Mouse (Mus musculus): ENCODE measurements at regions not wholly inside any gene's neighbourhood (a gene's known extent, or its start where the extent isn't known, plus 50 kb on each side); places are given as distances from the start of the nearest gene placed in this dataset.

DNA sequence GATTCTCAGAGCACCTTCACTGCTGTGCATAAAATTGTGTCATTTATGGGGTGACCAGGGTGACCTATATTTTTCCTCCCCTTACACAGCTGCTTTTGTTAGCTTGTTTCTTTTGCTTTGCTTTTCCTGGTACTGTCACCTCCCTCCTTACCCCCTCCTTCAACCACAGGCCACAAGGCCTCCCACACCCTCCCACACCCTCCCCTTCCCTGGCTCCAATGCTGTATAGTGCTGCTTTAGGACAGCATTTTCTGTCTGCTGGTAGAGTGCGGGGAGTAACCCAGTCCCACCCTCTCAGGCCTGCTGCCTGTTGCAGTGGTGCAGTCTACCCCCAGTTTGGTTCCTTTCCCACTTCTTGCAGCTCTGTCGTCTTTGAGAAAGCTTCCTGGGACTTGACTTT lies 209.5 kb downstream of the Dcdc2c start:
- Histone ChIP-seq H3K4me1 (ENCODE audit: control insufficient read depth, insufficient read depth, low read length) (no peaks in the 10 kb centered on the region), H3K4me3 (ENCODE audit: low read depth, low read length) (no peak overlapping the region), H3K9ac (ENCODE audit: low read length) (no peak overlapping the region), H3K27me3 (ENCODE audit: control insufficient read depth, insufficient read depth, low read length) (no peaks in the 10 kb centered on the region), H3K9me3 (ENCODE audit: control insufficient read depth, low read length) (no peaks in the 10 kb centered on the region), H3K27ac (ENCODE audit: low read depth, low read length) (no peak overlapping the region), H3K36me3 (ENCODE audit: control insufficient read depth, insufficient read depth, low read length) (no peaks in the 10 kb centered on the region), H3K4me2 (no peak overlapping the region)
- no peak for ATAC-seq (ENCODE audit: low FRiP score)
- 70% methylated on average over 2 of the region's 2 CpGs for WGBS
- DNase-seq (ENCODE audit: low spot score, missing footprints), result no peak

DNA sequence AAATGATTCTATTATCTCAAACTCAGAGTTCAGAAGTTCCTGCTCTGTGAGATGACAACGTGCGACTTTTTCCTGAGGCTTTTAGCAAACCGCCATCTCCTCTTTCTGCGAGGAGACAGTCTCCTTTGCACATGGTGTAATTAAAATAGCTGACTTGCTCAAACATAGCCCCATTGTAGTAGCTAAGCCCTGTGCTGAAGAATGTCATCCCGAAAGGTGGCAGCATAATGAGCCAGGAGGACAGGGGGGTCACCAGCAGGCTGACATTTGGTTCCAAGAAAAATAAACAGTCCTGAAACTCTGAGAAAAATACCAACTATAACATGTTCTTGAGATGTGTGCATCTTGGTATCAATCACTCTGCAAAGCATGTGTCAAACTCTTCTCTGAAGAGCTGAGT lies 219.6 kb downstream of the Dcdc2c start:
- Histone ChIP-seq H3K9ac (ENCODE audit: low read length) (no peak overlapping the region), H3K27ac (ENCODE audit: low read depth, low read length) (no peak overlapping the region), H3K36me3 (ENCODE audit: control insufficient read depth, insufficient read depth, low read length) (no peaks in the 10 kb centered on the region), H3K27me3 (ENCODE audit: control insufficient read depth, insufficient read depth, low read length) (no peaks in the 10 kb centered on the region), H3K4me1 (ENCODE audit: control insufficient read depth, insufficient read depth, low read length) (peaks cover 3% of the 10 kb centered on the region; the same call in 1 of the 2 replicates), H3K9me3 (ENCODE audit: control insufficient read depth, low read length) (no peaks in the 10 kb centered on the region), H3K4me3 (ENCODE audit: low read depth, low read length) (no peak overlapping the region), H3K4me2 (no peak overlapping the region)
- no peak for ATAC-seq (ENCODE audit: low FRiP score)
- WGBS, result 37% methylated on average over 5 of the region's 5 CpGs
- DNase-seq (ENCODE audit: low spot score, missing footprints), result no peak

DNA sequence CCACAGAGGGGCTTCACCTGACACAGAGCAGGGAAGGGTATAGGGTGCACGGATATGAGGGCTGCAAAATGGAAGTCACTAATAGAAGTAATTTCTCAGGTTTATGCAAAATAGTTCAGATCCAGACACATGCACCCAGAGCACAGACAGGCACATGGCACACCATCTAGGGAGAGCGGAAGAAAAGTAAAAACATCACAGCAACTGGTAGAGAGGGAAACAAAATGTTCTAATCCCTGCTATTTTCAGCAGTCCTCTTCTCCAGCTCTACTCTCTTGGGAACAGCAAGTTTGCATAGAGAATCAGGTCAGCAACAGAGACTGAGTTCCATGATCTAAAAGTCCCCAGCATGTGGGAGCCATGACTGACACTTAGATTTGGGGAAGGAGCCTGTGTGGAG lies 220.4 kb downstream of the Dcdc2c start:
- no peak for DNase-seq (ENCODE audit: low spot score, missing footprints)
- no peaks in the 10 kb centered on the region for H3K36me3 ChIP-seq (ENCODE audit: control insufficient read depth, insufficient read depth, low read length)
- no peak overlapping the region for H3K4me3 ChIP-seq (ENCODE audit: low read depth, low read length)
- no peak overlapping the region for H3K9ac ChIP-seq (ENCODE audit: low read length)
- no peak for ATAC-seq (ENCODE audit: low FRiP score)
- H3K27me3 ChIP-seq (ENCODE audit: control insufficient read depth, insufficient read depth, low read length), result no peaks in the 10 kb centered on the region
- no peak overlapping the region for H3K27ac ChIP-seq (ENCODE audit: low read depth, low read length)
- H3K9me3 ChIP-seq (ENCODE audit: control insufficient read depth, low read length), result no peaks in the 10 kb centered on the region
- 80% methylated on average over 2 of the region's 2 CpGs for WGBS
- H3K4me1 ChIP-seq (ENCODE audit: control insufficient read depth, insufficient read depth, low read length), result peaks cover 3% of the 10 kb centered on the region; the same call in 1 of the 2 replicates
- H3K4me2 ChIP-seq, result no peak overlapping the region

DNA sequence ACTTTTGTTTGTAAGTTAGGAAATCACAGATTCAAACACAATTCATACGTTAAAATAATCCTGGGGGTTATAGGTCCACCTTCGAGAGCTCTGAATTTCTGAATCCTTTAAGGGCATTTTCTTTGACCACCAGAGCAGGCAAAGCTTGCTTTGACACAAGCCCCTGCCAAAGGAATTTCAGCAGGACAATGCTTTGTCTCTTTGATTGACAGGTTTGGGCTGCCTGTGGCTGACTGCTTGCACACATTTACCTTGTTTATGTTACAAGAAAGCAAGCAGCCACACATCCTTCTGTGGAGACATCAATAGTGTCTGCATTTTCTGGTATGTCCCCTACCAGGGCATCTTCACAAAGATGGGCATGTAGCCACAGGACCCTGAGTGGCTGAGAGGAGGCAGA lies 228.5 kb downstream of the Dcdc2c start:
- H3K9me3 ChIP-seq (ENCODE audit: control insufficient read depth, low read length), result no peaks in the 10 kb centered on the region
- no peak overlapping the region for H3K4me3 ChIP-seq (ENCODE audit: low read depth, low read length)
- WGBS, result 11% methylated on average over 2 of the region's 2 CpGs
- H3K9ac ChIP-seq (ENCODE audit: low read length), result no peak overlapping the region
- no peaks in the 10 kb centered on the region for H3K36me3 ChIP-seq (ENCODE audit: control insufficient read depth, insufficient read depth, low read length)
- H3K27me3 ChIP-seq (ENCODE audit: control insufficient read depth, insufficient read depth, low read length), result no peaks in the 10 kb centered on the region
- DNase-seq (ENCODE audit: low spot score, missing footprints) (peak; percentile 84), ATAC-seq (ENCODE audit: low FRiP score) (no peak)
- 0 out of 2 replicates have a peak, but pooled peaks cover 3% of the 10 kb centered on the region for H3K4me1 ChIP-seq (ENCODE audit: control insufficient read depth, insufficient read depth, low read length)
- H3K27ac ChIP-seq (ENCODE audit: low read depth, low read length), result no peak overlapping the region
- no peak overlapping the region for H3K4me2 ChIP-seq

DNA sequence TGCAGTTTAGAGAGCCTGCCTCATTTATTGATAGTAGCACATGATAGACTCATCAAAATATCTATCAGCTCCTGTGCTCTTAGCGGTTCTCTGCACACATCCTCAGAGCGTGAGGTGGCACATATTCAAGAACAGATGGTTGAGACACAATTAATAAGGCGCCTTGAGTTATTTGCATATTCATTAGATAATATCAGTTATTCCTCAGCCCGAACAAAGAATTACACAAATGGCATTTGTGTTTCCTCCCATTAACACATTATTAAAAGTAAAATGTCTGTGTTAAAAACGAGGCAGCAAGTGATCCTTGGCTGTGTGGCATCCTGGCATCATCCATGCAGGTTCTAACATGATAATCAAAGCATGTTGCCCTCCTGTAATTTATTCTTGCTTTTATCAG lies 243.0 kb downstream of the Dcdc2c start:
- no peaks in the 10 kb centered on the region for H3K27me3 ChIP-seq (ENCODE audit: control insufficient read depth, insufficient read depth, low read length)
- no peak overlapping the region for H3K4me3 ChIP-seq (ENCODE audit: low read depth, low read length)
- ATAC-seq (ENCODE audit: low FRiP score) (no peak), DNase-seq (ENCODE audit: low spot score, missing footprints) (no peak)
- no peaks in the 10 kb centered on the region for H3K4me1 ChIP-seq (ENCODE audit: control insufficient read depth, insufficient read depth, low read length)
- no peaks in the 10 kb centered on the region for H3K36me3 ChIP-seq (ENCODE audit: control insufficient read depth, insufficient read depth, low read length)
- no peak overlapping the region for H3K27ac ChIP-seq (ENCODE audit: low read depth, low read length)
- no peak overlapping the region for H3K4me2 ChIP-seq
- H3K9me3 ChIP-seq (ENCODE audit: control insufficient read depth, low read length), result no peaks in the 10 kb centered on the region
- no peak overlapping the region for H3K9ac ChIP-seq (ENCODE audit: low read length)
- 75% methylated on average over 5 of the region's 5 CpGs for WGBS

DNA sequence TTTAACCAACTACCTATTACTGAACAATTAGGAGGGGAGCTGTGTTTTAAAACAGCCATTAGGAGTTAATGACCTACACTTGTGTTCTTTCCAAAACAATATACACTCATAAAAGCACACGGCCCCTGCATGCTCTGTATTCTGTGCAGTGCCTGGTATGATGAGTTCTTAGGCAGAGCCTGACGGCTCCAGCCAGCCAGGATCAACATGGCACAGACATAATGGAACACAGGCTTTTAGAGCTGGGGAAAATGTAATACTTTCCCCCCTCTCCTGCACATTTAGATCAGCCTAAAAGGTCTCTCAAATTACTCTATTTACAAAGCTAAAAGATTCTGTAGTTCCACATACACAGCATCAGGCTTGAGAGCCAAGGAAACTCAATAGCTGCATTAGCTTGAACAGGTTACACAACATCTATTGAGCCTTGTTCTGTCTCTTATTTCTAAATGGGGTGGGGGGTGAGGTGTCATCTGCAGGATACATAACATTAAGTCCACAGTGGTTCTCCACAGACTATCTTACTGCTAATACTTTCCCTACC lies 250.1 kb downstream of the Dcdc2c start:
- no peak overlapping the region for H3K4me2 ChIP-seq
- H3K27me3 ChIP-seq (ENCODE audit: control insufficient read depth, insufficient read depth, low read length), result no peaks in the 10 kb centered on the region
- H3K36me3 ChIP-seq (ENCODE audit: control insufficient read depth, insufficient read depth, low read length), result no peaks in the 10 kb centered on the region
- no peak for ATAC-seq (ENCODE audit: low FRiP score)
- no peak overlapping the region for H3K4me3 ChIP-seq (ENCODE audit: low read depth, low read length)
- no peaks in the 10 kb centered on the region for H3K9me3 ChIP-seq (ENCODE audit: control insufficient read depth, low read length)
- DNase-seq (ENCODE audit: low spot score, missing footprints), result no peak
- 87% methylated on average over 2 of the region's 2 CpGs for WGBS
- no peaks in the 10 kb centered on the region for H3K4me1 ChIP-seq (ENCODE audit: control insufficient read depth, insufficient read depth, low read length)
- no peak overlapping the region for H3K27ac ChIP-seq (ENCODE audit: low read depth, low read length)
- H3K9ac ChIP-seq (ENCODE audit: low read length), result no peak overlapping the region

DNA sequence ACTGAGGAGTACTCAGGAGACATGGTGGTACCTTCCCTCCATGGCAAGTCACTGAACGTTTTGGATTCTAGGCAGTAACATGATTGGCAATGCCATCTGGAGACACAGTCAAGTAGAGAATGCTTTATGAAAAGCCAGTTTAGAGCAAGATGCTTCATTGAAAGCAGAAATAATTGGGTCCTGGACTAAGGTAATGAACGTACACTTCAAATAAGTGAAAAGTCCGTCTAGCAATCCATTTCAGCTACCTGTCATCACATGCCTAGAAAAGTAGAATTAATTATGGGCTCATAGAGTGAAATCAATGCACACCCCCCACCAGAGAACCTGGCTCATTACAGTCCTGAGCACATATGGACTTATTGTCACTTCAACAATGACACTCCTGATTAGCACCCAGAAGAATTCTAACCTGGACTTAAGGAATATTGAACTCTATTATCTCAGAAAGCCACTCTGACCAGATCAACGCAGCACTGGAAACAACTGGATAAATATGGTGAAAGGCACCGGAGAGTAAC lies 263.8 kb downstream of the Dcdc2c start:
- Histone ChIP-seq H3K9ac (ENCODE audit: low read length) (no peak overlapping the region), H3K9me3 (ENCODE audit: control insufficient read depth, low read length) (no peaks in the 10 kb centered on the region), H3K36me3 (ENCODE audit: control insufficient read depth, insufficient read depth, low read length) (no peaks in the 10 kb centered on the region), H3K4me3 (ENCODE audit: low read depth, low read length) (no peak overlapping the region), H3K4me1 (ENCODE audit: control insufficient read depth, insufficient read depth, low read length) (no peaks in the 10 kb centered on the region), H3K4me2 (no peak overlapping the region), H3K27ac (ENCODE audit: low read depth, low read length) (no peak overlapping the region), H3K27me3 (ENCODE audit: control insufficient read depth, insufficient read depth, low read length) (no peaks in the 10 kb centered on the region)
- 77% methylated on average over 5 of the region's 5 CpGs for WGBS
- ATAC-seq (ENCODE audit: low FRiP score) (no peak), DNase-seq (ENCODE audit: low spot score, missing footprints) (no peak)

DNA sequence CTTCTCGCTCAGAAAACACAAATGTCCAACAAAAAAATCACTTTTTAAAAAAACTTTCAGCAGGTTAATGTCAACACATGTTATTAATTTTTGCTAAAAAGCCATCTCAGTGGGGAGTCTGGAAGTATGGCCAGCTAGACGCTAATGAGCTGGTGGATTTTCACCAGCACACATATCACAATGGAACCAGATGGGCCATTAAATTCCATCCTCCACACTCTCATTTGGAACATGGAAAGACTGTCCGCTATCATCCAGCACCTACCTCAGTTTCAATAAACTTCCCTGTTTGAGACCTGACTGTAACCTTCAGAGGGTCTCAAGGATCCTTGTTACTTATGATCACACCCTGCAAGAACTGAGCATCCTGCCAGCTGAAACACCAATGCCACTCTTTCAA lies 296.7 kb downstream of the Dcdc2c start:
- no peaks in the 10 kb centered on the region for H3K9me3 ChIP-seq (ENCODE audit: control insufficient read depth, low read length)
- H3K4me2 ChIP-seq, result no peak overlapping the region
- no peaks in the 10 kb centered on the region for H3K4me1 ChIP-seq (ENCODE audit: control insufficient read depth, insufficient read depth, low read length)
- no peaks in the 10 kb centered on the region for H3K36me3 ChIP-seq (ENCODE audit: control insufficient read depth, insufficient read depth, low read length)
- ATAC-seq (ENCODE audit: low FRiP score) (no peak), DNase-seq (ENCODE audit: low spot score, missing footprints) (no peak)
- WGBS, result 70% methylated on average over 3 of the region's 3 CpGs
- no peak overlapping the region for H3K9ac ChIP-seq (ENCODE audit: low read length)
- no peaks in the 10 kb centered on the region for H3K27me3 ChIP-seq (ENCODE audit: control insufficient read depth, insufficient read depth, low read length)
- H3K4me3 ChIP-seq (ENCODE audit: low read depth, low read length), result no peak overlapping the region
- no peak overlapping the region for H3K27ac ChIP-seq (ENCODE audit: low read depth, low read length)

DNA sequence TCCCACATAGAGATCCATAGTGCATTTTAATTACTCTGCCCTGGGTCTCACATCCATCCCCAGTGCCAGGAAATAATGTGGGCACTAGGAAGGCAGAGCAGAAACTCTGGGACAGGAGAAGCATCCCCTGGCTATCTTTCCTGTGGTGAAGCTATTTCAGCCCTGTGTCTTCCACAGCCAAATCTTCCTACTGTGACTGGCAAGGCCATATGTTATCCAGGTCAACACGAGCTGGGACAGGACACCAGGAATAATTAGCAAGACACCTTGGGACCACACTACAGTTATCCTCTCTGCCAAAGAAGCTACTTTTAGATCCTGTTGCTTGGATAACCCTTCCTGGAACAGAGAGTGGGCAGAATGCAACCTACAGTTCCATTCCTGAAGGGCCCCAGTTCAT lies 301.7 kb downstream of the Dcdc2c start:
- H3K9me3 ChIP-seq (ENCODE audit: control insufficient read depth, low read length), result no peaks in the 10 kb centered on the region
- H3K4me1 ChIP-seq (ENCODE audit: control insufficient read depth, insufficient read depth, low read length), result no peaks in the 10 kb centered on the region
- ATAC-seq (ENCODE audit: low FRiP score), result no peak
- no peak overlapping the region for H3K9ac ChIP-seq (ENCODE audit: low read length)
- H3K36me3 ChIP-seq (ENCODE audit: control insufficient read depth, insufficient read depth, low read length), result no peaks in the 10 kb centered on the region
- H3K4me2 ChIP-seq, result no peak overlapping the region
- no peaks in the 10 kb centered on the region for H3K27me3 ChIP-seq (ENCODE audit: control insufficient read depth, insufficient read depth, low read length)
- H3K27ac ChIP-seq (ENCODE audit: low read depth, low read length), result no peak overlapping the region
- 85% methylated on average over 1 of the region's 1 CpGs for WGBS
- DNase-seq (ENCODE audit: low spot score, missing footprints), result no peak
- no peak overlapping the region for H3K4me3 ChIP-seq (ENCODE audit: low read depth, low read length)
